Mouse (Mus musculus) kidney, embryonic 14.5 days (tissue): ENCODE data around the gene Mtmr3. TPM values are rescaled to one million over a fixed set of nuclear protein-coding genes. Genes with fewer than 3 reads are reported as not detected.

Source experiments
- ATAC-seq: fragments of 200-750 bp; cut with Nextera tagmentation; 2 replicates; pipeline ENCODE4 v1.8.0; 2017; ENCODE audit warnings: moderate number of reproducible peaks, mild to moderate bottlenecking, moderate TSS enrichment, moderate library complexity; ENCODE audit not compliant: low FRiP score, low TSS enrichment
- H3K27ac ChIP-seq: fragments of 300-500 bp; sonication (generic); 2 replicates; pipeline ENCODE4 v1.5.1; 2014; ENCODE audit warnings: low read depth, mild to moderate bottlenecking, low read length, moderate library complexity, mixed read lengths
- H3K27me3 ChIP-seq: fragments of 300-500 bp; sonication (generic); 2 replicates; pipeline ENCODE4 v1.6.1; 2014; ENCODE audit warnings: mild to moderate bottlenecking, low read length; ENCODE audit not compliant: control insufficient read depth, insufficient read depth
- H3K36me3 ChIP-seq: fragments of 300-500 bp; sonication (generic); 2 replicates; pipeline ENCODE4 v1.6.1; 2014; ENCODE audit warnings: low read length, mixed read lengths; ENCODE audit not compliant: control insufficient read depth, insufficient read depth
- H3K4me1 ChIP-seq: fragments of 300-500 bp; sonication (generic); 2 replicates; pipeline ENCODE4 v1.6.1; 2014; ENCODE audit warnings: low read length, mixed read lengths; ENCODE audit not compliant: control insufficient read depth, insufficient read depth
- H3K4me2 ChIP-seq: fragments of 300-500 bp; sonication (generic); replicated peaks from 2 replicates; pipeline ENCODE4 v1.6.1; 2014; ENCODE audit warnings: low read depth, mild to moderate bottlenecking, low read length
- H3K4me3 ChIP-seq: fragments of 300-500 bp; sonication (generic); 2 replicates; pipeline ENCODE4 v1.5.1; 2014; ENCODE audit warnings: mild to moderate bottlenecking, low read length
- H3K9ac ChIP-seq: fragments of 300-500 bp; sonication (generic); 2 replicates; pipeline ENCODE4 v1.6.1; 2014; ENCODE audit warnings: low read depth, mild to moderate bottlenecking, low read length, moderate library complexity
- H3K9me3 ChIP-seq: fragments of 300-500 bp; sonication (generic); 2 replicates; pipeline ENCODE4 v1.6.1; 2016; ENCODE audit warnings: low read length; ENCODE audit not compliant: control insufficient read depth
- WGBS: fragments of 180-500 bp; shearing (Covaris S2); extraction: QIAGEN DNeasy Blood & Tissue Kit; methylation state at CpG from one replicate; pipeline ENCODE4 v1.1.7; 2014; 5-methylcytosine and 5-hydroxymethylcytosine counted together
- polyA plus RNA-seq: library from polyadenylated mRNA; unstranded; fragments of >200 nt; fragmentation: Nextera tagmentation; extraction: Ambion mirVana; gene quantifications from 2 replicates; pipeline ENCODE4 v1.2.1, GENCODE M21; 2014

Gene Mtmr3
- polyA plus RNA-seq, 1 experiment from 2014 or later: 26.2 TPM

DNA sequence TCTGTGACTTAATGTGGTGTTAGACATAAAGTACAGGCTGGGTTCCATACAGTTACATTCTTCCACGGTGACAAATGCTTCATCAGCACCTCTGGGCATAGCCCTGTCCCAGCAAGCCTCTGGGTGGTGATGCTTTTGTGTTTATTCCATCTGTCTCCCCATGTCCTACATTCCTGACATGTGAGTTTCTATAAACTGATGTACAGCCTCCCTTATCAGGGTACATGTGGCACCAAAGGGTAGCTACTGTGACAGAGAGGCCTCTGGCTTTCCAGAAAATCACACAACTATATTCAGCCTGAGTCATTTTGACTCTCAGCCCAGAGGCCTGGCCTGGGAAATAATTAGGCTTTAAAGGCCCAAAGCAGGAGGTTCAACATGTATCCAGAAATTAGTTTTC lies 11.9 kb upstream of the Mtmr3 start:
- Histone ChIP-seq H3K9me3 (no peaks in the 10 kb centered on the region), H3K4me3 (no peak overlapping the region), H3K27ac (no peak overlapping the region), H3K27me3 (no peaks in the 10 kb centered on the region), H3K9ac (no peak overlapping the region), H3K4me1 (peaks cover 16% of the 10 kb centered on the region; the same call in 1 of the 2 replicates), H3K36me3 (no peaks in the 10 kb centered on the region), H3K4me2 (no peak overlapping the region)
- ATAC-seq: no peak
- 74% methylated on average over 1 of the region's 1 CpGs for WGBS

- Histone ChIP-seq H3K9ac (no peak overlapping the region), H3K4me1 (peaks cover 16% of the 10 kb centered on the region; the same call in 1 of the 2 replicates), H3K36me3 (no peaks in the 10 kb centered on the region), H3K9me3 (no peaks in the 10 kb centered on the region), H3K27me3 (no peaks in the 10 kb centered on the region), H3K4me3 (no peak overlapping the region), H3K27ac (no peak overlapping the region), H3K4me2 (no peak overlapping the region)
- 54% methylated on average over 7 of the region's 7 CpGs for WGBS
- ATAC-seq: no peak
Observed at GRCm38 (mm10) chr11:4605414-4605813, 10.8 kb upstream of the Mtmr3 start.

GRCm38 (mm10) chr11:4604441-4604840 lies 9.8 kb upstream of the Mtmr3 start:
- H3K4me3 ChIP-seq: no peak overlapping the region
- no peak; the same call in 1 of the 2 replicates for ATAC-seq
- no peaks in the 10 kb centered on the region for H3K27me3 ChIP-seq
- 0 out of 2 replicates have a peak overlapping the region, but pooled peaks have one; percentile 18 for H3K9ac ChIP-seq
- H3K36me3 ChIP-seq: no peaks in the 10 kb centered on the region
- no peaks in the 10 kb centered on the region for H3K9me3 ChIP-seq
- WGBS: 6% methylated on average over 6 of the region's 6 CpGs
- H3K27ac ChIP-seq: no peak overlapping the region
- peaks cover 16% of the 10 kb centered on the region; the same call in 1 of the 2 replicates for H3K4me1 ChIP-seq
- H3K4me2 ChIP-seq: no peak overlapping the region

DNA sequence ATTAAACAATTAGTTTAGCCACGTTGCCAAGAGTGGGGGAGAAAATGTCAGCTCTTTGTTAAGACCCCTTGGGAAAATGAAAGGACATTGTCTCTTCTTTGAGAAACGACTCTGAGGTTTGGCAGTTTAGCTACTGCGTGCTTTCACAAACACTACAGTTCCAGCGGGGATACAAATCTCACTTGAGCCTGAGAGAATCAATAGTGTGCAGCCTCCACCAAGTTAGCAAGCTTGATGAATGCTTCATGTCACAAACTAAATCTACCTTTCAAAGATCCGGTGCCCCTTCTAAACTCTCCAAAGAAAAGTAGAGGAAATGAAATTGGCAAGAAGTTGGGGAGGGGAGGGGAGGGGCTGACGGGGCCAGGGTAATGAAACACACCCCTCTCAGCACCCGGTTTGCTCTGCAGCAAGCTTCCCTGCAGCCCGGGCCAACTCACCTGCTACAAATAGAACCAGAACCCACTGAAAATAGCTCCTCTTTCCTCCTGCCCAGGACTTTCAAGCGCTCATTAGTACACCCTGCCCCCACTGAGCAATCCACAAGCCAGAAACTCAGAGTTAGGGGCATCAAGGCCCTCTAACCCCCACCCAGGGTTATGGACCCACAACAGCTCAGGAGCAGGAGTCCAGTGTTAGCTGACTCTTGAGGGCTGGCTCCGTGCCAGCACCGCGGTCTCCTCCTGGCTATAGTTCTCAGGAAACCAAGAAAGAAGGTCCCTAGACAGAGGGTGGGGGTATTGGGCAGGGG lies 8.2 kb upstream of the Mtmr3 start:
- Histone ChIP-seq H3K9me3 (no peaks in the 10 kb centered on the region), H3K36me3 (no peaks in the 10 kb centered on the region), H3K9ac (no peak overlapping the region), H3K27ac (no peak overlapping the region), H3K4me2 (no peak overlapping the region), H3K4me3 (no peak overlapping the region), H3K4me1 (peaks cover 16% of the 10 kb centered on the region; the same call in 1 of the 2 replicates), H3K27me3 (no peaks in the 10 kb centered on the region)
- ATAC-seq: no peak
- 31% methylated on average over 12 of the region's 12 CpGs for WGBS

- peaks cover 16% of the 10 kb centered on the region; the same call in 1 of the 2 replicates for H3K4me1 ChIP-seq
- H3K36me3 ChIP-seq: no peaks in the 10 kb centered on the region
- no peak overlapping the region for H3K4me2 ChIP-seq
- H3K4me3 ChIP-seq: no peak overlapping the region
- no peak for ATAC-seq
- H3K27ac ChIP-seq: no peak overlapping the region
- H3K9ac ChIP-seq: no peak overlapping the region
- no peaks in the 10 kb centered on the region for H3K27me3 ChIP-seq
- no peaks in the 10 kb centered on the region for H3K9me3 ChIP-seq
- WGBS: 91% methylated on average over 5 of the region's 5 CpGs
Observed at GRCm38 (mm10) chr11:4601890-4602289, 7.2 kb upstream of the Mtmr3 start.

DNA sequence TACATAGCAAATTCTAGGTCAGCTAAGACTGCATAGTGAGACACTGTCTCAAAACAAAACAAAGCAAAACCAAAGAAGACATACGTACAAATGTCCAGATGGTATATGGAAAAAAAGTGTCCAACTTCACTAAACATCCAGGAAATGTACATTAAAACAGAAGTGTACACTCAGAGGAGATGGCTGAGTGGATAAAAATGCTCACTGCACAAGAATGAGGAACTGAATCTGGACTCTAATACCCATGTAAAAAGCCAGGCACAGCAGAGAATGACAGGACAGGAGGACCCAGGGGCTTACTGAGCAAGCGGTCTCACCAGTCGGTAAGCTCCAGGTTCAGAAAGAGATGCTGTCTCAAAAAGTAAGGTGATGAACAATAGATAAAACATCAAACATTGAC lies 5.3 kb upstream of the Mtmr3 start:
- 91% methylated on average over 3 of the region's 3 CpGs for WGBS
- Histone ChIP-seq H3K36me3 (no peaks in the 10 kb centered on the region), H3K9ac (no peak overlapping the region), H3K4me3 (no peak overlapping the region), H3K27ac (no peak overlapping the region), H3K4me1 (peaks cover 16% of the 10 kb centered on the region; the same call in 1 of the 2 replicates), H3K27me3 (no peaks in the 10 kb centered on the region), H3K4me2 (no peak overlapping the region), H3K9me3 (no peaks in the 10 kb centered on the region)
- no peak for ATAC-seq

DNA sequence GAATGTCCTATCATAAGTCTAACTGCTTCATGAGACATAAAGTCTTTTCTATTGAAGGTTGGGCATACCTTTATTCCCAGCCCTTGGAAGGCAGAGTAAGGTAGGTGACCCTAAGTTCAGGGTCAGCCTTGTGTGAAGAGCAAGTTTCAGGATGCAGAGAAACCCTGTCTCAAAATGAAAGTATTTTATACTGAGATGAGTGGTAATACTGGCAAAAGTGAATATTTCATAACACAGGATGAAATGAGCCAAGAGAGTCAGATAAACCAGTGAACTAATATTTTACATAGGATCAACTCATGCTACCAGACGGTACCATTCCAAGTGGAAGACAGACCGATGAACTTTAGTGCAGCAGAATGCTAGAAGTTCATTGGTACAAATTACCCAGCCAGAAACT lies 3.7 kb upstream of the Mtmr3 start:
- H3K4me1 ChIP-seq: peaks cover 6% of the 10 kb centered on the region; the same call in 1 of the 2 replicates
- no peaks in the 10 kb centered on the region for H3K9me3 ChIP-seq
- 87% methylated on average over 2 of the region's 2 CpGs for WGBS
- no peak overlapping the region for H3K4me2 ChIP-seq
- H3K27ac ChIP-seq: no peak overlapping the region
- no peak overlapping the region for H3K4me3 ChIP-seq
- no peaks in the 10 kb centered on the region for H3K36me3 ChIP-seq
- no peak overlapping the region for H3K9ac ChIP-seq
- no peak for ATAC-seq
- H3K27me3 ChIP-seq: no peaks in the 10 kb centered on the region

DNA sequence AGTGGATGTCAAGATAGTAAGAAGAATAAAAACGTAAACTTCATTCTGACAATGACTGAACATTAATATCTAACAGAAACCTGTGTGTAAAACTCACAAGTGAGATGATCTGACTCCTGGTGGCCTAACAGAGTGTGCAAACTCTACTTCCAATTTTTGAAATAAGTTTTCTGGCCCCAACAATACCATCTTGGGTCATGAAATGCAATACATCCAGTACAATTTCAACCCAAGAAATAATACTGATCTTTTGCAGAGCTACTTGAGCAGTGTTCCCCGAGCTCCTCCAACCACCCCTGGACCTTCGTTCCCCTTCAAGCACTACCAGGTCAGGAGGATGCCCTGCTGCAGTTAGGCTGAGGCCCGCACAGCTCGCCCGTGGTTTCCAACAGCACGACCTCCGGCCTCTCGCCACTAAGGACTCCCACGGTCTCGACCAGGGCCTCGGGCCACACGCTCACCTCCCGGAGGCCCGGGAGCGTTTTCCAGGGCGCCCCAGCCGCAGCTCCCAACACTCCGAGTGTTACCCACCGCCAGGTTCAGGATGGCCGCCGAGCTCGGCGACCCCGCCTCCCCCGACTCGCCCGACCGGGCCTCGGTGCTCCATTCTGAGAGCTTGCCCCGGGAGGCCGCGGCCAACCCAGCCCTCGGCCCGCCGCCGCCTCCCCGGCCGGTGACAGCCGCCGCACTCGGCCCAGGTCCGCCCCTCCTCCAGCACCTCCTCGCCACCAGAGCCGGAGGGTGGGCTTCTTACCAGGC lies 635 bp downstream of the Mtmr3 start:
- peak overlapping the region; percentile 97 for H3K4me3 ChIP-seq

DNA sequence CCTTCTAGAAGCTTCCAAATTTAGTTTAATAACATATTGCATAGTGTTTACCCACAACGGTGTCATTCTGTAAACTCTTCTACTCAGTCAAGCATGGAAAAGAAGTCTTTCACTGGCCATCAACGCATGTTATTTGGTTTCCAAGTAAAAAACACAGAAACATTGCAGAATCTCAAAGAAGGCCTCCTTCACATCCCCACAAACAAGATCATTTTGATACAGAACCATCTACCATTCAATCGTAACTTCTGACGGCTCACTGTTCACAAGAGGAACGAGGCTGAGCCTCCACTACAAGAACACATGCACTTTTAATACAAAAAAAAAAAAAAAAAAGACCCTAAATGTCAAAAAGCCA lies 1.2 kb downstream of the Mtmr3 start:
- Histone ChIP-seq H3K4me3 (peak overlapping the region; percentile 97), H3K4me1 (peaks cover 7% of the 10 kb centered on the region), H3K27me3 (no peaks in the 10 kb centered on the region), H3K9me3 (no peaks in the 10 kb centered on the region), H3K27ac (no peak overlapping the region), H3K9ac (peak overlapping the region; percentile 93; the same call in 1 of the 2 replicates), H3K36me3 (no peaks in the 10 kb centered on the region), H3K4me2 (peak overlapping the region; percentile 60)
- 22% methylated on average over 5 of the region's 5 CpGs for WGBS
- ATAC-seq: no peak

More for the DNA sequence above, 635 bp downstream of the Mtmr3 start:
- Histone ChIP-seq H3K27me3 (no peaks in the 10 kb centered on the region), H3K9me3 (no peaks in the 10 kb centered on the region), H3K4me1 (peaks cover 7% of the 10 kb centered on the region), H3K4me2 (peak overlapping the region; percentile 60), H3K36me3 (no peaks in the 10 kb centered on the region), H3K27ac (peak overlapping the region; percentile 95), H3K9ac (peak overlapping the region; percentile 93)
- under 1% methylated on average over 44 of the region's 45 CpGs for WGBS
- peak; percentile 93 for ATAC-seq
